Mouse (Mus musculus) neural tube, embryonic 10.5 days (tissue): ENCODE data around the gene Grin2a.

Experiments
- DNase-seq: peaks from one replicate; pipeline ENCODE4 v3.0.0-alpha.2; 2017; ENCODE audit warnings: low spot score; ENCODE audit errors: extremely low spot score

The Grin2a gene

GRCm38 (mm10) chr16:9972705-9973104, 22.7 kb downstream of the Grin2a start:
- DNase-seq: no peak

- no peak for DNase-seq
Observed at GRCm38 (mm10) chr16:9964469-9964868, 30.9 kb downstream of the Grin2a start.

- no peak for DNase-seq
Observed at GRCm38 (mm10) chr16:9962482-9962881, 32.9 kb downstream of the Grin2a start.

GRCm38 (mm10) chr16:9959340-9959739, 36.0 kb downstream of the Grin2a start:
- no peak for DNase-seq

- DNase-seq: no peak
Observed at GRCm38 (mm10) chr16:9954266-9954665, 41.1 kb downstream of the Grin2a start.

GRCm38 (mm10) chr16:9953396-9953831, 41.9 kb downstream of the Grin2a start:
- DNase-seq: no peak

- no peak for DNase-seq
Observed at GRCm38 (mm10) chr16:9949250-9949649, 46.1 kb downstream of the Grin2a start.

GRCm38 (mm10) chr16:9947430-9947829, 47.9 kb downstream of the Grin2a start:
- DNase-seq: no peak

GRCm38 (mm10) chr16:9944836-9945235, 50.5 kb downstream of the Grin2a start:
- DNase-seq: no peak

GRCm38 (mm10) chr16:9941306-9941930, 53.9 kb downstream of the Grin2a start:
- no peak for DNase-seq

GRCm38 (mm10) chr16:9940716-9941115, 54.6 kb downstream of the Grin2a start:
- no peak for DNase-seq

GRCm38 (mm10) chr16:9910672-9911071, 84.7 kb downstream of the Grin2a start:
- no peak for DNase-seq

GRCm38 (mm10) chr16:9909225-9909624, 86.1 kb downstream of the Grin2a start:
- no peak for DNase-seq

- DNase-seq: no peak
Observed at GRCm38 (mm10) chr16:9904443-9904842, 90.9 kb downstream of the Grin2a start.

- no peak for DNase-seq
Observed at GRCm38 (mm10) chr16:9902680-9903463, 92.5 kb downstream of the Grin2a start.

- DNase-seq: no peak
Observed at GRCm38 (mm10) chr16:9901433-9901832, 93.9 kb downstream of the Grin2a start.

- no peak for DNase-seq
Observed at GRCm38 (mm10) chr16:9900996-9901395, 94.4 kb downstream of the Grin2a start.

GRCm38 (mm10) chr16:9900196-9900595, 95.2 kb downstream of the Grin2a start:
- no peak for DNase-seq

- no peak for DNase-seq
Observed at GRCm38 (mm10) chr16:9899176-9899575, 96.2 kb downstream of the Grin2a start.

GRCm38 (mm10) chr16:9895581-9895980, 99.8 kb downstream of the Grin2a start:
- DNase-seq: no peak

GRCm38 (mm10) chr16:9886155-9886554, 109.2 kb downstream of the Grin2a start:
- no peak for DNase-seq

- DNase-seq: no peak
Observed at GRCm38 (mm10) chr16:9884141-9884540, 111.2 kb downstream of the Grin2a start.

GRCm38 (mm10) chr16:9882420-9882819, 112.9 kb downstream of the Grin2a start:
- no peak for DNase-seq
